Mouse (Mus musculus) erythroid progenitor cell, adult 5-6 weeks (primary cell): ENCODE data around the gene Bola1. TPM values are rescaled to one million over a fixed set of nuclear protein-coding genes. Genes with fewer than 3 reads are reported as not detected.
"Not testable (repeated sequence)": the region's sequence is repeated elsewhere in the genome, so short reads cannot be mapped to it uniquely, and the experiment has no call there.

Source experiments
- ATAC-seq: replicated peaks from 2 replicates; pipeline ENCODE4 v1.8.0; 2016; ENCODE audit warnings: moderate number of reproducible peaks, mild to moderate bottlenecking, moderate TSS enrichment, inconsistent platforms; ENCODE audit not compliant: poor library complexity, low FRiP score, severe bottlenecking
- total RNA-seq, 2 experiments: library from RNA; stranded (forward) in 1 of 2; stranded (reverse) in 1 of 2; fragments of 150-400 nt in 1 of 2; fragments of 186-747, 209-891 nt in 1 of 2; gene quantifications; 2 replicates each; pipeline versions ENCODE4 v1.2.3 to v1.2.4; 2015 to 2017; ENCODE audit warnings: low replicate concordance in 2 of 2

Gene Bola1
- total RNA-seq, 2 experiments from 2014 or later, result 4.9 to 11.3 TPM

GRCm38 (mm10) chr3:96230910-96231757 is 11.6 kb upstream of the Bola1 start:
- no peak for ATAC-seq

DNA sequence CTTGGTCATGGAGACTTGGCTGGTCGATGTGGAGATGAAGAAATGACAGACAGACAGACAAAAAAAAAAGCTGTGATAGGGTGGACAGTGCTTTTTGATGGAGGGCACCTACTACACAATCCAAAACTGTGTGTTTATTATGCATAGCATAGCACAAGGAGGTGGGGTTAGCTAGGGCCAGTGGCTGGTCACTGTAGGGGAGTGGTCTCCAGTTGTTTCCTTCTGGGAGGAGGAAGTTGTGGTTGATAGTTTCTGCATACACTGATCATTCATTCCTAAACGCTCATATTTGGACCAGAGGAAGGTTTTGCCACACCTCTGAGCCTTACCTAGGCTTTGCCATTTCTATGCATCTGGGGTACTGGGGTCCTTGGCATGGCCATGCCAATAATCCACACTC is 10.9 kb upstream of the Bola1 start:
- no peak for ATAC-seq

DNA sequence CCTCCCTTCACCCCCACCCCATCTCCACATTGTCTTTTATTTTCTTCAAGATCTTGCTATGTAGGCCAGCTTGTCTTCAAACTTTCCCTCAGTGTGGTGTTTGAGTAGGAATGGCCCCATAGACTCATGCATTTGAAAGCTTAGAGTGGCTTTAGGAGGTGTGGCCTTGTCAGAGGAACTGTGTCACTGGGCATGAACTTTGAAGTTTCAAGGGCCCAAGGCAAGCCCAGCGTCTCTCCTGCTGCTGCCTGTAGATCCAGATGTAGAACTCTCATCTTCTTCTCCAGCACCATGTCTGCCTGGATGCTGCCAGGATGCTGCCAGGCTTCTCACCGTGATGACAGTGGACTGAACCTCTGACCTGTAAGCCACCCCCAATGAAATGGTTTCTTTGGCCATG is 9.3 kb upstream of the Bola1 start:
- ATAC-seq, result no peak

DNA sequence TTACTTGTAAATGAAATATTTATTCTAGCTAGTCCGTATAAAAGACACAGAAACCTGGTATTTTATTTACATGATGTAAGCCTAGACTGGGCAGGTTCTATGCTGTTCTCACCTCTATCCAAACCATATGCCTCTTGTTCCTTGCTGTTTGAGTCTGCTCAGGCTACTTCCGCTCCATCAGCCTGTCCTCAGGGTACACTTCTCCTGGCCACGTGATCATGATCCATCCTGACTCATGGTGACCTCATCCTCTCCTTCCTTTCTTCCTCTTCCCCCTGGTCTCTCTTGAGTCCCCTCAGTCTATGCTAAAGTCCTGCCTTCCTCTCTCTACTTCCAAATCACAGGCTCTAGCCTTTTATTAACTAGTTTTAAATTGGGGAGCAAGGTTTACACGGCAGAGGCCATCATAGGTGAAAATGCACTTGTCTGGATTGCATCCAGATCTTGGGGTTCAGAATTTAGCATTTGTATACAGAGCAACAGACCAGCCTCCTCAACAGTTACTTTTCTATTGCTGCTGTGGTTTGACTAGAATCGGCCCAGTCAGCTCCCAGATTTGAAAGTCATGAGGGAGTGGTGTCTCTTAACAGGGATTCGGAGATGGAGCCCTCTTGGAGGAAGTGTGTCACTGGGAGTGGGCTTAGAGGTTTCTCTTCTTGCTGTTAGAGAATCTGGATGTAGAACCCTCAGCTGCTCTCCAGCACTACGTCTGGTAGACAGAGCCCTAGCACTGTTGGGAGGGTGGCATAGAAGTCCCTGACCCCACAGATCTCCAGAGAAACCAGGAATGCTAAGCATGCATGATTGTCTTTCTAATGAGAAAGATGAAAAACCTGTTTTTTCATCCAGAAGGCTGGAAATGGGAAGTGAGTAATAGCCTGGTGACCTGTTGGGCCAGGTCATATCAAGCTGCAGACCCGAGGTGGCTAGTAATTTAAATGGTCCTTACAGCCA is 7.5 kb upstream of the Bola1 start:
- ATAC-seq, result no peak

DNA sequence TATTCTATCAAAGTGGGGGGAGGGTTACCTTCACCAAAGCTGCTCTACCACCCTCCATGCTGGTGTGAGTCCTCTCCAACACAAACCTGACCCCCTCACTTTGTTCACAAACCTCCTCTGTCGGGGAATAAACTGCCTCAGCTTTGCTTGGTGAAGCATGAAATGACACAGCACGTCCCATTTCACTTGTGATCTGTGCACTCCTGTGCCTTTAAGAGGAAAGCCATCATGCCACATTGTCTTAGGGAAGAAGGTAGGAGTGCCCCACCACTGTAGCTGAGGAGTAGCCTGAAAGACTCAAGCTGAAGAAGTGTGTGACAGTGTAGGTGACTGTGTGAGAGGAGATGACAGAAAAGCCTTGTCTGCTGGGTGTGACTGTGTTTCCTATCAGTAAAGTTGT is 5.9 kb upstream of the Bola1 start:
- no peak for ATAC-seq

GRCm38 (mm10) chr3:96222774-96223173 is 3.3 kb upstream of the Bola1 start:
- ATAC-seq, result no peak

DNA sequence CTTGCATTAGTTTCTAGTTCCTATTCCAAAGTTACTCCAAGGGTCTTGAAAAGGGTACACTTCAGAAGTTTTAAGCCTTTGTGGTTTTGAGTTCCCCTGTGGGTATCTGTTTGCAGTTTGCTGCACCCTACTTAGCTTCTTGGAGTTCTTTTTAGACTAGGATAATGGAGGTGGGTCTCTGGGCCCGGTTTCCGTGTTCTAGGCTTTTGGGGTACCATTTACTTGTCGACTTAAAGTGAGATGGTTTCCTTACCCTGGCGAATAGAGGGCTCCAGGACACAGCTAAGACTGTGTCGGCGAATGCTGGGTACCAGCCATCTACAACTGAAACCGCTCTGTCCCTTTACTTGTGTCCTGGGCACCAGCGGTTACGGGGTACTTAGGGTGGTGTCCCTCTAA is 2.1 kb upstream of the Bola1 start:
- peak; percentile 17; the same call in 1 of the 2 replicates for ATAC-seq

DNA sequence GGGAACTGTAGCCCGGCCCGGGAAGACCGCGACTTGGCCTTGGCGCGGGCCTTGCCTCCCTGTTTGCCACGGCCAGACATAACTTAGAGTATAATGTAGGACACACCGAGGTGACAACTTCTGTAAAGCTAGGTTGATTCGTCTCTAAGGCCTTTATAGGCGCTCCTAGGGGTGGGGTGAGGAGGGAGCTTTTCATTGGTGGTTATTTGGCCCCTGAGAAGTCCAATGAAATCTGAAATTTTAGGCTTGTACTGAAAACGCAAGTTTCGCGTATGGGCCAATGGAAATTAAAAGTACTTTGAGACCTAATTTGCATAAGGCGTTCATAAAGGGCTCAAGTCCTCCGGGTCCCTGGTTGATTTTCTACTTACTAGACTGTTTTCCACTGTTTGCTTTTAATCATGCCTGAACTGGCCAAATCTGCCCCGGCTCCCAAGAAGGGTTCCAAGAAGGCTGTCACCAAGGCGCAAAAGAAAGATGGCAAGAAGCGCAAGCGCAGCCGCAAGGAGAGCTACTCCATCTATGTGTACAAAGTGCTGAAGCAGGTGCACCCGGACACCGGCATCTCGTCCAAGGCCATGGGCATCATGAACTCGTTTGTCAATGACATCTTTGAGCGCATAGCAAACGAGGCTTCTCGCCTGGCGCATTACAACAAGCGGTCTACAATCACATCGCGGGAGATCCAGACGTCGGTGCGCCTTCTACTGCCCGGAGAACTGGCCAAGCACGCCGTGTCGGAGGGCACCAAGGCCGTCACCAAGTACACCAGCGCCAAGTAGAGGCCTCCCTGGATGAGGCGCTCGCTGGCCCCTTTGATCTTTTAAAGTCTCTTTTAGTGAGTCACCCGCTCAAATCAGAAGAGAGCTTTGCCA is 1.5 kb upstream of the Bola1 start, which contains the start of the genes Hist2h2ac and Hist2h2be:
Hist2h2ac (minus strand) TSS at position 116 of the 875 bp plus-strand sequence.
Hist2h2be (plus strand) TSS at position 355 of the 875 bp plus-strand sequence.
- ATAC-seq, result peak; percentile 79

DNA sequence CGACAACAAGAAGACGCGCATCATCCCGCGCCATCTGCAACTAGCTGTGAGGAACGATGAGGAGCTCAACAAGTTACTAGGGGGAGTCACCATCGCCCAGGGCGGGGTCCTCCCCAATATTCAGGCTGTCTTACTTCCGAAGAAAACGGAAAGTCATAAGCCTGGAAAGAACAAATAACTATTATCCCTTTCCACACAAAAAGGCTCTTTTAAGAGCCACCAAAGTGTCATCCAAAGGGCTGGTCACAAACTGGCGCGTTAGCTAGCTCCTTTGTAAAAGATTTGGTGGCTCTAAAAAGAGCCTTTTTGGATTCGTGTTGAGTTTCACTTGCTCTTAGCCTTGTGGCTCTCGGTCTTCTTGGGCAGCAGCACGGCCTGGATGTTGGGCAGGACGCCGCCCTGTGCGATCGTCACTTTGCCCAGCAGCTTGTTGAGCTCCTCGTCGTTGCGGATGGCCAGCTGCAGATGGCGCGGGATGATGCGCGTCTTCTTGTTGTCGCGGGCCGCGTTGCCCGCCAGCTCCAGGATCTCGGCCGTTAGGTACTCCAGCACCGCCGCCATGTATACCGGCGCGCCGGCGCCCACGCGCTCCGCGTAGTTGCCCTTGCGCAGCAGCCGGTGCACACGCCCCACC is 739 bp upstream of the Bola1 start:
- ATAC-seq, result peak; percentile 19; the same call in 1 of the 2 replicates

DNA sequence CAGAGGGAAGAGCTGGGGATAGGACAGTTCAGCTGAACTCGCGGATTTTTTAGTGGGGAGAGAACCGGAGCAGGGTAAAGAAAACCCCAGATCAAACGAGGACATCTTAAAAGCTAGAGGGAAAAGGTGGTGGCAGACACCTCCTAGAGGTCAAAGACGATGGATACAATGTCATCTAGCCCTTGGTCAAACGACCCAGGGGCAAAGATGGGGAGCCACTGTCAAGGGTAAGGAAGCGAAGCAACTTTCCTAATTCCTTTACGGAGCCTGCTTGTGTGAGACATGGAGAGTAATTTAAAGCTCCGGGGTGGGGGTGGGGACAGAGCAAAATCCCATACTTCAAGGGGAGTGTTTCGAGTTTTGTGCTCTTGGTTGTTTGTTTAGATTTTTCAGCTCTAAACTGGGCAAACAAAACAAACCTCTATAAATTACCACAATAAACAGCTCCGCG is 293 bp downstream of the Bola1 start:
- ATAC-seq, result peak; percentile 10

GRCm38 (mm10) chr3:96209242-96209641 is 10.3 kb downstream of the Bola1 start:
- ATAC-seq, result no peak

- no peak for ATAC-seq
These were observed 11.7 kb downstream of the Bola1 start for GRCm38 (mm10) chr3:96207819-96208218.

DNA sequence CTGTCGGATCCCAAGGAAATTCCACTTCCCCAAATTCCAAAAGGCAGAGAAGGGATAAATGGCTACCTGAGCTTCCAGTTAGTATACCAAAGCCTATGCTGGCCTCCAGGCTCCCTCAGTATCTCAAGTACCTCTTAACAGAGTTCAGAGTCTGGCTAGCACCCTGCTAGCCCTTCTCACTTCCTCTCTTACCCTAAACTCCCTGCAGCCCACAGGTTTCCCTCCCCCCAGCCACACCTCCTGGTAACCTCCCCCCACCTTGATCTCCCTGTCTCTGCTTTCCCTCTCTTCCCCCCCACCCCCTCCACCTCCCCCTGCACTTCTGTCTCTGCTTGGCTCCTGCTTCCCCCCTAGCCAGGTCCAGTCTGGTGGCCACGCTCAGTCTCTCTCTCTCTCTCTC is 19.8 kb downstream of the Bola1 start:
- ATAC-seq, result no peak

DNA sequence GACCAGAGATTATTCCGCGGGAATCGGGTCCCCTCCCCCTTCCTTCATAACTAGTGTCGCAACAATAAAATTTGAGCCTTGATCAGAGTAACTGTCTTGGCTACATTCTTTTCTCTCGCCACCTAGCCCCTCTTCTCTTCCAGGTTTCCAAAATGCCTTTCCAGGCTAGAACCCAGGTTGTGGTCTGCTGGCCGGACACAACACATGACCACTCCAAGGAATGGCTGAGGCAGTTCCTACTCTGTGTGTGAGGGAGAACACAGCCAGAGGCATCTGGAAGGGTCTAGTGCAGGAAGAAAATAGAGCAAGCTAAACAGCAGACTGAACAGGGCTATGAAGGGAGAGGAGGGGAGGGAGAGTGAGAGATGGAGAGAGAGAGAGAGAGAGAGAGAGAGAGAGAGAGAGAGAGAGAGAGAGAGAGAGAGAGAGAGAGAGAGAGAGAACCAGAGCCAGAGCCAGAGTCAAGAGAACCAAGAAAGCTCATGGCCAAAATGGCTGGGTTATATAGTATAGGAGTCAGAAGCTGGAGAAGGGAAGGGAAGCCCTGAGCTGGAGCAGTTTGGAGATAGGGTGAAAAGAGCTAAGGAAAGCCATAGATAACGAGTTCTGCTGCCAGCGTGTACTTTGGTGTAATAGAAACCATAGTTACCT is 20.8 kb downstream of the Bola1 start:
- ATAC-seq, result not testable (repeated sequence)

DNA sequence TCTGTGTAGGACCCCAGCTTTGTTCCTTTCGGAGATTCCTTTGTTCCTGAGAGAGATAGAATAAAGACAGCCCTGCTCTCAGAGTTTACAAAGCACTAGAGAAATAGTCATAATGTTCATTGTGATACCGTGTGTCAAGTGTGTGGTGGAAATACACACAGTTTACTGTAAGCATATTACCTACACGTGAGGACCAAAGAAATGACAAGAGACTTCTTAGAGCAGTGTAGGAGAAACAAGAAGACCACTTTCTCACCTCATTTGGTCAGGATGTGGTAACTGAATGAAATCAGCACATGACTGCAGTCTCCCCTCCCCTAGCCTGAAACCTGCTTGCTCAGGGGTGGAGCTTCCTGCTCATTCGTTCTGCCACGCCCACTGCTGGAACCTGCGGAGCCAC is 21.3 kb downstream of the Bola1 start:
- no peak for ATAC-seq

DNA sequence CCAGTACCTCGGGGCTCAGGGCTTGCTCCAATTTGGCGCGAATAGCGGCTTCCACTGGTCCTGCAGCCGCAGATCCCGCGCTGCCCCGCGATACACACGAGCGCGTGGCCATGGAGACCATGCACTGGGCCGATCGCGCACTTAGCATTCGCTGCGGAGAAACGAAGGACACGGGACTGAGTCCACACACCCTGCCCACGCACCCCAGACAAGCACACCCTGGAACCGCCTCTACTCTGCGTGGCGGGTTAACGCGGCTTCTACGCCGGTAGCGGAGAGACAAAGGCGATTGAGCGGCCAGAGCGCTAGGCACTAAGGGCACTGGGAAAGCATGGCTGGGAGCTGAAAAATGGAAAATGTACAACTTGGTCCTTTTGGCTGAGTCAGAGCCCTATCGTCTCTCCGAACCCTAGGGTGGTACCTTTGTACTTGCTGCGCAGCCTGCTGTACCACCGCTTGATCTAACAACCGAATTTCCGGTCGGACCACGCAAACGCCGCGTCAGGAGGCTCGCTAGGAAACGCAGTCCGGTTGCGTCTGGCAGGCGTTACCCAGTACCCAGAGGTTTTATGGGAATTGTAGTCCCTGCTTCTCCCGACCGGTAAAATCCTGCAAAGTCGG is 22.3 kb downstream of the Bola1 start:
- peak; percentile 89 for ATAC-seq

DNA sequence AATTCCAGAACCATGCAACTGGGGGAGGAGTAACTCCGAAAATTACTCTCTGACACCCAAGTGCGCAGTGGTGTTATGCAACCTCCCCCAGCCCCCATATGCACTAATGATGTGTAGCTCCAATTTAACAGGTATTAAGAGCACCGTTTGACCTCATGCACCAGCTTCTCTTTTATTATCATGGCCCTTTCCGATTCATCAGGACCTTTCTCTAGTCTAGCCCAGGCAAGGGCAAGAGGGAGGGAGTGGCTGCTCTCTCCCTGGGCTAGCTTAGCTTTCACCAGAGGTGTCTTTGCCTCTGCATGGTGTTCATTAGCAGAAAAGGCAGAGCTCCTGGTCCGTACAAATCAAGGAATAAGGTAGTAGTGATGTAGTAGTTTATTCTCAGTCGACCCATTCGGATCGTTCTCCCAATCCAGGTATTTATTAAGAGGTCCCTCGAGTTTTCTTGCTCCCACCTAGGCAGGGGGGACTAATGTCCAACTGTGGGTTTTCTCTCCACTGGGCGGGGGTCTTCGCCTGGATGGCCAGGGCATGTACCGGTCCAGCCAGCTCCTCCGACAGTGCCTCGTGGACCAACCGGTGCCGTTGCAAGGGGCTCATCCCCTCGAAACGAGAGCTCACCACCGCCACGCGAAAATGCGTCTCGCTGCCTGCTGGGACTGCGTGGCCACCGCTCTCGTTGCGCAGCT is 22.9 kb downstream of the Bola1 start:
- ATAC-seq, result no peak
